Mouse (Mus musculus) thymus, adult 2 months (tissue): Measurements from ENCODE around the gene Pdhx. TPM values are rescaled to one million over a fixed set of nuclear protein-coding genes. Genes with fewer than 3 reads are reported as not detected.

Experiments used
- DNase-seq: peaks from one replicate; pipeline ENCODE4 v3.0.0; 2021
- H3K27ac ChIP-seq: fragments of 200-500 bp; 2 replicates; pipeline ENCODE4 v1.5.1; 2012; ENCODE audit warnings: low read length, control low read depth; ENCODE audit not compliant: control insufficient read depth, insufficient read depth
- H3K27me3 ChIP-seq: fragments of 200-500 bp; 2 replicates; pipeline ENCODE4 v1.6.1; 2012; ENCODE audit warnings: mild to moderate bottlenecking, low read length, moderate library complexity, mixed read lengths; ENCODE audit not compliant: control insufficient read depth, insufficient read depth
- H3K36me3 ChIP-seq: fragments of 200-500 bp; 2 replicates; pipeline ENCODE4 v1.6.1; 2012; ENCODE audit warnings: mild to moderate bottlenecking, low read length, moderate library complexity; ENCODE audit not compliant: control insufficient read depth, insufficient read depth
- H3K4me1 ChIP-seq: fragments of 200-500 bp; replicated peaks from 2 replicates; pipeline ENCODE4 v1.6.1; 2012; ENCODE audit warnings: low read length; ENCODE audit not compliant: control insufficient read depth, insufficient read depth
- H3K4me3 ChIP-seq: fragments of 200-500 bp; 2 replicates; pipeline ENCODE4 v1.5.1; 2012; ENCODE audit warnings: mild to moderate bottlenecking, low read length, control low read depth, moderate library complexity; ENCODE audit not compliant: control insufficient read depth, insufficient read depth
- CTCF ChIP-seq: fragments of 200-500 bp; IDR thresholded peaks from 2 replicates; pipeline ENCODE4 v1.5.1; 2012; ENCODE audit warnings: mild to moderate bottlenecking, control low read depth, low read length, moderate library complexity, borderline replicate concordance; ENCODE audit not compliant: control insufficient read depth, poor library complexity, insufficient read depth; ENCODE audit errors: extremely low read depth
- POLR2A ChIP-seq: fragments of 200-500 bp; IDR thresholded peaks from 2 replicates; pipeline ENCODE4 v1.6.1; 2012; ENCODE audit warnings: mild to moderate bottlenecking, low read length, control low read depth, moderate library complexity; ENCODE audit not compliant: control insufficient read depth, poor library complexity, insufficient read depth; ENCODE audit errors: extremely low read depth
- WGBS: fragments of 180-500 bp; shearing (Covaris S2); methylation state at CpG from one replicate; pipeline ENCODE4 v1.1.7; 2018; 5-methylcytosine and 5-hydroxymethylcytosine counted together
- polyA plus RNA-seq: library from polyadenylated mRNA; depleted of rRNA; stranded (reverse); fragments of >200 nt; gene quantifications from 2 replicates; pipeline ENCODE4 v1.2.3, GENCODE M21; 2012; rRNA removed

Gene Pdhx
- polyA plus RNA-seq = 17.0 and 21.2 TPM in 2 replicates

- TF ChIP-seq POLR2A = peak; percentile 78; the same call in 1 of the 2 replicates
- TF ChIP-seq CTCF = peak; percentile 39; the same call in 1 of the 2 replicates
- WGBS = under 1% methylated on average over 55 of the region's 55 CpGs
- no peaks in the 10 kb centered on the region for H3K27me3 ChIP-seq
- H3K4me3 ChIP-seq = peak within 1 kb of the TSS; percentile 73
- no peaks in the 10 kb centered on the region for H3K36me3 ChIP-seq
- no peak within 1 kb of the TSS for H3K27ac ChIP-seq
- no peaks in the 10 kb centered on the region for H3K4me1 ChIP-seq
- DNase-seq = peak; percentile 100
Observed at GRCm38 (mm10) chr2:103073219-103073982, at the start of gene Pdhx, which contains the start of gene Apip. Gene Pdhx, minus strand, starts transcription at chr2:103073513. Gene Apip, plus strand, starts transcription at chr2:103073675.

GRCm38 (mm10) chr2:103119197-103119854, 46.0 kb upstream of the Pdhx start:
- H3K4me1 ChIP-seq = no peaks in the 10 kb centered on the region
- no peak for DNase-seq
- no peak for TF ChIP-seq POLR2A
- 66% methylated on average over 7 of the region's 7 CpGs for WGBS
- no peak overlapping the region for H3K4me3 ChIP-seq
- H3K27me3 ChIP-seq = no peaks in the 10 kb centered on the region
- no peak overlapping the region for H3K27ac ChIP-seq
- no peaks in the 10 kb centered on the region for H3K36me3 ChIP-seq

GRCm38 (mm10) chr2:103118324-103119196, 45.2 kb upstream of the Pdhx start:
- TF ChIP-seq POLR2A (no peak), CTCF (no peak)
- Histone ChIP-seq H3K36me3 (no peaks in the 10 kb centered on the region), H3K4me1 (no peaks in the 10 kb centered on the region), H3K4me3 (no peak overlapping the region), H3K27me3 (no peaks in the 10 kb centered on the region), H3K27ac (no peak overlapping the region)
- 89% methylated on average over 6 of the region's 6 CpGs for WGBS
- DNase-seq = no peak

GRCm38 (mm10) chr2:103117212-103117611, 43.9 kb upstream of the Pdhx start:
- Histone ChIP-seq H3K4me3 (no peak overlapping the region), H3K36me3 (no peaks in the 10 kb centered on the region), H3K27me3 (no peaks in the 10 kb centered on the region), H3K27ac (no peak overlapping the region), H3K4me1 (no peaks in the 10 kb centered on the region)
- no peak for TF ChIP-seq POLR2A
- TF ChIP-seq CTCF = no peak
- no peak for DNase-seq
- WGBS = 90% methylated on average over 5 of the region's 5 CpGs

GRCm38 (mm10) chr2:103111669-103112068, 38.4 kb upstream of the Pdhx start:
- WGBS = 93% methylated on average over 8 of the region's 8 CpGs
- Histone ChIP-seq H3K4me1 (no peaks in the 10 kb centered on the region), H3K27ac (no peak overlapping the region), H3K36me3 (no peaks in the 10 kb centered on the region), H3K27me3 (no peaks in the 10 kb centered on the region), H3K4me3 (no peak overlapping the region)
- TF ChIP-seq POLR2A = no peak
- no peak for TF ChIP-seq CTCF
- no peak for DNase-seq

- 95% methylated on average over 2 of the region's 2 CpGs for WGBS
- no peak for DNase-seq
- TF ChIP-seq POLR2A = no peak
- Histone ChIP-seq H3K36me3 (no peaks in the 10 kb centered on the region), H3K27me3 (no peaks in the 10 kb centered on the region), H3K4me1 (no peaks in the 10 kb centered on the region), H3K27ac (no peak overlapping the region), H3K4me3 (no peak overlapping the region)
Observed at GRCm38 (mm10) chr2:103106172-103106571, 32.9 kb upstream of the Pdhx start.
